Mouse (Mus musculus) liver, adult 10 weeks (tissue): ENCODE data around the gene Sertad3. TPM values are rescaled to one million over a fixed set of nuclear protein-coding genes. Genes with fewer than 3 reads are reported as not detected.

ENCODE experiments used
- polyA plus RNA-seq: library from polyadenylated mRNA; stranded (reverse); fragments of 350-450 nt; fragmentation: Illumina TruSeq; extraction: RNeasy Lipid Tissue Mini Kit (QIAGEN cat#74804); gene quantifications from one replicate; pipeline ENCODE4 v1.2.3, GENCODE M21; 2014; ENCODE audit warnings: low read depth, low replicate concordance

Sertad3 gene
- 1.2 TPM for polyA plus RNA-seq

GRCm38 (mm10) chr7:27473156-27473834 lies at the start of gene Sertad3:
Sertad3 (plus strand) TSS chr7:27473768.

GRCm38 (mm10) chr7:27447419-27448286 lies 25.9 kb upstream of the Sertad3 start, which contains the start of the genes Sptbn4 and Blvrb:
Sptbn4 (minus strand) TSS chr7:27447686.
Blvrb (plus strand) TSS chr7:27447978.

GRCm38 (mm10) chr7:27486770-27487697 lies 13.5 kb downstream of the Sertad3 start, which contains the start of gene Sertad1:
Sertad1 (plus strand) TSS chr7:27486910.

GRCm38 (mm10) chr7:27499036-27499435 lies 25.5 kb downstream of the Sertad3 start, which contains the start of gene Prx:
Prx (plus strand) TSS chr7:27499324.

GRCm38 (mm10) chr7:27522967-27523366 lies 49.4 kb downstream of the Sertad3 start, which contains the start of gene Hipk4:
Hipk4 (plus strand) TSS chr7:27523267.

Other genes starting within 250 kb of the Sertad3 start
- gene Itpkc, start 245.1 kb upstream of the Sertad3 start, polyA plus RNA-seq, result 0.87 TPM
- 2.7 TPM for gene Coq8b, start 240.7 kb upstream of the Sertad3 start, polyA plus RNA-seq
- not detected for gene Numbl, start 215.3 kb upstream of the Sertad3 start, polyA plus RNA-seq
- gene Ltbp4, start 136.1 kb upstream of the Sertad3 start, polyA plus RNA-seq, result 0.74 TPM
- 0.66 TPM for gene Shkbp1, start 117.7 kb upstream of the Sertad3 start, polyA plus RNA-seq
- not detected for gene Gm20479, start 116.3 kb upstream of the Sertad3 start, polyA plus RNA-seq
- gene Sptbn4, start 26.1 kb upstream of the Sertad3 start, polyA plus RNA-seq, result not detected
- gene Blvrb, start 25.8 kb upstream of the Sertad3 start, polyA plus RNA-seq, result 6.6 TPM
- gene Sertad1, start 13.1 kb downstream of the Sertad3 start, polyA plus RNA-seq, result 0.56 TPM
- gene Prx, start 25.6 kb downstream of the Sertad3 start, polyA plus RNA-seq, result not detected
- gene Hipk4, start 49.5 kb downstream of the Sertad3 start, polyA plus RNA-seq, result not detected
- 0.58 TPM for gene Pld3, start 79.5 kb downstream of the Sertad3 start, polyA plus RNA-seq
- gene 2310022A10Rik, start 79.5 kb downstream of the Sertad3 start, polyA plus RNA-seq, result 2.3 TPM
- 14.8 TPM for gene Akt2, start 117.8 kb downstream of the Sertad3 start, polyA plus RNA-seq
- gene Ttc9b, start 180.1 kb downstream of the Sertad3 start, polyA plus RNA-seq, result not detected
- 1.0 TPM for gene Map3k10, start 200.8 kb downstream of the Sertad3 start, polyA plus RNA-seq
- gene Zfp607b, start 215.6 kb downstream of the Sertad3 start, polyA plus RNA-seq, result 0.42 TPM